Mouse (Mus musculus): ENCODE data around the gene Edc4. TPM values are rescaled to one million over a fixed set of nuclear protein-coding genes. Genes with fewer than 3 reads are reported as not detected.

Gene Edc4
- polyA plus RNA-seq, 1 experiment from 2014 or later, result 75.7 TPM

GRCm38 (mm10) chr8:105889756-105890465 lies 9.2 kb downstream of the Edc4 start:
- no peaks in the 10 kb centered on the region for H3K9me3 ChIP-seq
- ATAC-seq (ENCODE audit: insufficient number of reproducible peaks, insufficient read depth, low FRiP score, low TSS enrichment, low read depth), result no peak
- no peaks in the 10 kb centered on the region for H3K27me3 ChIP-seq
- H3K27ac ChIP-seq, result no peak overlapping the region
- no peak overlapping the region for H3K9ac ChIP-seq (replicated peaks)
- H3K4me3 ChIP-seq (replicated peaks), result no peak overlapping the region
- peaks cover 7% of the 10 kb centered on the region for H3K4me1 ChIP-seq (replicated peaks)
- 94% methylated on average over 12 of the region's 12 CpGs for WGBS
- peaks cover 95% of the 10 kb centered on the region for H3K36me3 ChIP-seq
- H3K4me2 ChIP-seq, result no peak overlapping the region

- 88% methylated on average over 6 of the region's 6 CpGs for WGBS
- Histone ChIP-seq H3K9me3 (no peaks in the 10 kb centered on the region), H3K27ac (no peak overlapping the region), H3K4me3 (replicated peaks) (no peak overlapping the region), H3K4me2 (no peak overlapping the region), H3K27me3 (no peaks in the 10 kb centered on the region), H3K4me1 (replicated peaks) (peaks cover 7% of the 10 kb centered on the region), H3K36me3 (peaks cover 90% of the 10 kb centered on the region), H3K9ac (replicated peaks) (no peak overlapping the region)
- no peak for ATAC-seq (ENCODE audit: insufficient number of reproducible peaks, insufficient read depth, low FRiP score, low TSS enrichment, low read depth)
Observed at GRCm38 (mm10) chr8:105890870-105891269, 10.2 kb downstream of the Edc4 start.

DNA sequence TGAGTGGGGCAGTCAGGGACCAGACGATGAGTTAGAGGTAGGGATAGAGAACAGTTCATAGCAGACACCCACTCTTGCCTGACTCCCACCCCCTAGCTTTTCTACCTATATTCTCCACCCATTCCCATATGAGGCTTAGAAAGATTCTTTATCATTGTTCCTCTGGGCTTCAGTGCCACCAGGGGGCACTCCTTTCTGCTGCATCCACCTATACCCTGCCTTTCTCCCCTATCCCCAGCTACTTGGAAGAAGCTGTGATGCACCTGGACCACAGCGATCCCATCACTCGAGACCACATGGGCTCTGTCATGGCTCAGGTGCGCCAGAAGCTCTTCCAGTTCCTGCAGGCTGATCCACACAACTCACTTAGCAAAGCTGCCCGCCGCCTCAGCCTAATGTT lies 11.8 kb downstream of the Edc4 start:
- no peak for ATAC-seq (ENCODE audit: insufficient number of reproducible peaks, insufficient read depth, low FRiP score, low TSS enrichment, low read depth)
- Histone ChIP-seq H3K4me2 (no peak overlapping the region), H3K4me3 (replicated peaks) (no peak overlapping the region), H3K9me3 (no peaks in the 10 kb centered on the region), H3K27ac (no peak overlapping the region), H3K4me1 (replicated peaks) (peaks cover 7% of the 10 kb centered on the region), H3K36me3 (peaks cover 75% of the 10 kb centered on the region), H3K9ac (replicated peaks) (no peak overlapping the region), H3K27me3 (no peaks in the 10 kb centered on the region)
- 83% methylated on average over 6 of the region's 6 CpGs for WGBS

- Histone ChIP-seq H3K27me3 (no peaks in the 10 kb centered on the region), H3K36me3 (peaks cover 66% of the 10 kb centered on the region), H3K4me1 (replicated peaks) (peaks cover 7% of the 10 kb centered on the region), H3K9me3 (no peaks in the 10 kb centered on the region), H3K27ac (0 out of 2 replicates have a peak within 1 kb of the TSS, but pooled peaks have one; percentile 2), H3K4me2 (peak within 1 kb of the TSS; percentile 16; the same call in 1 of the 2 replicates), H3K4me3 (replicated peaks) (no peak within 1 kb of the TSS), H3K9ac (replicated peaks) (no peak within 1 kb of the TSS)
- ATAC-seq (ENCODE audit: insufficient number of reproducible peaks, insufficient read depth, low FRiP score, low TSS enrichment, low read depth), result peak; percentile 48
- 5% methylated on average over 11 of the region's 11 CpGs for WGBS
Observed at GRCm38 (mm10) chr8:105893339-105893738, 12.7 kb downstream of the Edc4 start, which contains the start of gene Nrn1l. Gene Nrn1l, plus strand, starts transcription at chr8:105893567.

DNA sequence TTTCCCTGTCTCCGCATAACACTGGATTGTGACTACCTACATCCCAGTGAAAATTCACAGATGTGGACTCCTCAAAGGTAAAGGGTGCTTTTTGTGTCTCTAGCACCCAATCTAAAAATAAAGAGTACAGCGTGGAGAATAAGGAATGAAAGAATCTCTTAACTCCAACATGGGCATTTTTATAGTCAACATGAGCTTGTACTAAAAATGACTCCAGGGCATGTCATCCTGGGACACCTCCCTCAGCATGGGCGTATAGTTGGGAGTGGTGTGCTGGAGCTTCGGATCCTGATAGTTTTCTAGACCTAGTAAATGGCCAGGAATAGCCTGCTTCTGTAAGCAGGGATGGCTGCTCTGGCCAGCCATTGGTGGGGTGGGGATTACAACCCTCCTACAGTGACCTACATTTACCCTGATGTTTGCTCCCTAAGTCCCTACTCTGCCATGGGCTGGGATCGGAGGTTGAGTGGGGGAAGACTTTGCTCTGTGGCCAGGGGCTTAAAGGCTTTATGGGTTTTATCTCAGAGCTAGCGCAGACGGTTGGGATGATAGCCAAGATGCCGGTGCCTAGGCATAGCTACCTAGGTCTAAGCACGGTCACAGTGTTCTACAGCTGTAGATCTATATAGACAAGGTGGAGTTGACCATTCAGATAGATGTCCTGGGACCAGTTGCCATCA lies 17.3 kb downstream of the Edc4 start:
- Histone ChIP-seq H3K4me2 (no peak overlapping the region), H3K9me3 (no peaks in the 10 kb centered on the region), H3K36me3 (peaks cover 20% of the 10 kb centered on the region), H3K4me1 (replicated peaks) (peaks cover 15% of the 10 kb centered on the region), H3K9ac (replicated peaks) (no peak overlapping the region), H3K27ac (no peak overlapping the region), H3K27me3 (no peaks in the 10 kb centered on the region), H3K4me3 (replicated peaks) (no peak overlapping the region)
- 79% methylated on average over 9 of the region's 9 CpGs for WGBS
- ATAC-seq (ENCODE audit: insufficient number of reproducible peaks, insufficient read depth, low FRiP score, low TSS enrichment, low read depth), result no peak

DNA sequence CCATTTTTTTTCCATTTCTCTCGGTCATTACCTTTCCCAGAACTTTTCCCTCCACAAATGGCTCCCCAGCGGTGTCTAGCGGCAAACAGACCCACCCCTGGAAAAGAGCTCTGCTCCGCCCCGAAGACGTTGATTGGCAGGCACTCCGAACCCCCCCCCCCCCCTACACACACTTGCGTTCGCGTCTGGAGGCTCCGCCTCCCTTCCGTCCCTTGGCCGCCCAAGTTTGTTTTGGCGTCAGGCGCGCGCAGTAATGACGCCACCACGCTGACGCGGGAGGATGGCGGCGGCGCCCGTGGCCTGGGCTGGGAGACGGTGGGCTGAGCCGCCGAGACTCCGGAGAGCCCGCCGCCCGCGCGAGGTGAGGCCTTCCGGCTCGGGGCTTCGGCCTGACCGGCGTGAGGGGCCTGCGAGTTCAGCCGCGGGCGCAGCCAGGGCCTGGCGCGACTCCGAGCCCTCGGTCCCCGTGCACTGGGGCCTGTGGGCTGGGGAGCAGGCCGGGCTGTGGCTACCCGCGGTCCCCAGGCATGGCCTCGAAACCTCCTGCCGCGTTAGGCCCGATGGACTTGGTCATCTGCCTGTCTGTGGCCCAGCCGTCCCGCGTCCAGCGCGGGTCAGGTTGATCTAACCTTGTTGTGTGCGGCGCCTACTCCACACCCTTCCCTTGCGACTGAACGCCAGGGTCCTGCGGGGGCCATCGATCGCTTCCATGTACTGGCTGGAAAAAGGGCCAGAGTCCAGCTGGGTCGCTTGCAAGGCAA lies 19.7 kb downstream of the Edc4 start, which contains the start of gene Pskh1:
Gene Pskh1 (plus strand): TSS at position 262 of the 761 bp plus-strand sequence.
- peaks cover 8% of the 10 kb centered on the region for H3K4me1 ChIP-seq (replicated peaks)
- peak within 1 kb of the TSS; percentile 72 for H3K4me2 ChIP-seq
- peak; percentile 88 for ATAC-seq (ENCODE audit: insufficient number of reproducible peaks, insufficient read depth, low FRiP score, low TSS enrichment, low read depth)
- H3K9me3 ChIP-seq, result no peaks in the 10 kb centered on the region
- WGBS, result under 1% methylated on average over 68 of the region's 68 CpGs
- H3K9ac ChIP-seq (replicated peaks), result peak within 1 kb of the TSS; percentile 97
- H3K36me3 ChIP-seq, result peaks cover 3% of the 10 kb centered on the region; the same call in 1 of the 2 replicates
- no peaks in the 10 kb centered on the region for H3K27me3 ChIP-seq
- H3K4me3 ChIP-seq (replicated peaks), result peak within 1 kb of the TSS; percentile 87
- peak within 1 kb of the TSS; percentile 90 for H3K27ac ChIP-seq

DNA sequence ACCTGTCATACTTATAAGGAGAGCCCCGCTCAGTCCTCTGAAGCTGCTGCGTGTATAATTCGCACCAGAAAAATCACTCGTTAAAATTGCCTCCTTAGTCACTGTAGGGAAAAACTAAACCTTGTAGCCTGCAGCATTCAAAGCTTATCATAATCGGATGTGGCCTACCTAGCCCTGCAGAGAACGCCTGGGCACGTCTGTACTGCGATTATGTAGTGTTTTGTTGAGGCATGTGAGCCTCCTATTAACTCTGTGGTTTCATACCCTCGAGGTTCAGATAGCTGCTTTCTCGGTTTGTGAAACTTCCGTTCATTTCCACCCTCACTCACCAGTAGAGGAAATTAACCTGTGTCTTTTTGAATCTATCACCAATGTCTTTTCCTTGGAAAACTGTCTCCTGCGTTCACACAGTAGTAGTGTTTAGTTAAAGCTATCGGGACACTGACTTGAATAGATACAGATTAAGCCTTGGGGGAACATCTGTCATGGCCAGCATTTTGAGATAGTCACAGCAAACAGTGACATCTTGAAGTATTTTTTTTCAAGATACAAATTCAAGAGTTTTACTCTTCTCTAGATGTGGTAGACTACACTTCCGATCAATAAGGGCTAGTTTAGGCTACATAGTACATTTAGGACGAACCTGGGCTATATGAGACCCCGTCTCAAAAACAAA lies 20.4 kb downstream of the Edc4 start:
- peak overlapping the region; percentile 72 for H3K4me2 ChIP-seq
- H3K36me3 ChIP-seq, result peaks cover 7% of the 10 kb centered on the region
- WGBS, result 37% methylated on average over 16 of the region's 16 CpGs
- H3K27ac ChIP-seq, result peak overlapping the region; percentile 90
- H3K9me3 ChIP-seq, result no peaks in the 10 kb centered on the region
- peaks cover 8% of the 10 kb centered on the region for H3K4me1 ChIP-seq (replicated peaks)
- peak overlapping the region; percentile 87 for H3K4me3 ChIP-seq (replicated peaks)
- no peak for ATAC-seq (ENCODE audit: insufficient number of reproducible peaks, insufficient read depth, low FRiP score, low TSS enrichment, low read depth)
- no peaks in the 10 kb centered on the region for H3K27me3 ChIP-seq
- peak overlapping the region; percentile 97 for H3K9ac ChIP-seq (replicated peaks)

- no peaks in the 10 kb centered on the region for H3K9me3 ChIP-seq
- ATAC-seq (ENCODE audit: insufficient number of reproducible peaks, insufficient read depth, low FRiP score, low TSS enrichment, low read depth), result no peak
- no peak overlapping the region for H3K9ac ChIP-seq (replicated peaks)
- 95% methylated on average over 3 of the region's 3 CpGs for WGBS
- H3K4me2 ChIP-seq, result no peak overlapping the region
- H3K4me1 ChIP-seq (replicated peaks), result no peaks in the 10 kb centered on the region
- H3K27ac ChIP-seq, result no peak overlapping the region
- peaks cover 53% of the 10 kb centered on the region for H3K36me3 ChIP-seq
- no peaks in the 10 kb centered on the region for H3K27me3 ChIP-seq
- no peak overlapping the region for H3K4me3 ChIP-seq (replicated peaks)
Observed at GRCm38 (mm10) chr8:105919390-105919789, 38.7 kb downstream of the Edc4 start.

DNA sequence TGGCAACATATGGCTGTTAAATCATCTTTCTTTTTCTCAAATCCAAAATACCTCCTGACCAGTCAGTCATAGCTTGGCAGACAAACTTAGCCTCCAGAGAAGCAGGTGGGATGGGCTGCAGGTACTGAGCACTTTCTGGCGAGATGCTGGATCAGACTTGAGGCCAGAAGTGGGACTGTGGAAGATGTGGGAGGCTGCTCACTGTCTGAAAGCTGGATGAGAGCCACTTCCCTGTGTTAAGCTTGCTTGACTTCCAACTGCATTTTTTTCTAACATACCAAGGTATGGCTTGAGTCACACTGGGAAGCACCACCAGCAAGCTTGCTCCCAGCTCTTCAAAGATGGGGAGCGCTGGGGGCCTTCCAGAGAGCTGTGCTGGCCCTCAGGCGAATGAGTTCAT lies 44.4 kb downstream of the Edc4 start:
- no peak for ATAC-seq (ENCODE audit: insufficient number of reproducible peaks, insufficient read depth, low FRiP score, low TSS enrichment, low read depth)

GRCm38 (mm10) chr8:105930602-105931001 lies 49.9 kb downstream of the Edc4 start:
- H3K27ac ChIP-seq, result no peak overlapping the region
- WGBS, result 15% methylated on average over 8 of the region's 8 CpGs
- no peak overlapping the region for H3K4me2 ChIP-seq
- no peak overlapping the region for H3K4me3 ChIP-seq (replicated peaks)
- no peaks in the 10 kb centered on the region for H3K9me3 ChIP-seq
- H3K4me1 ChIP-seq (replicated peaks), result peaks cover under 1% of the 10 kb centered on the region; the same call in 1 of the 2 replicates
- no peaks in the 10 kb centered on the region for H3K27me3 ChIP-seq
- no peak overlapping the region; the same call in 1 of the 2 replicates for H3K9ac ChIP-seq (replicated peaks)
- peaks cover 71% of the 10 kb centered on the region for H3K36me3 ChIP-seq
- ATAC-seq (ENCODE audit: insufficient number of reproducible peaks, insufficient read depth, low FRiP score, low TSS enrichment, low read depth), result no peak

More for the DNA sequence above, 44.4 kb downstream of the Edc4 start:
- Histone ChIP-seq H3K9me3 (no peaks in the 10 kb centered on the region), H3K27ac (no peak overlapping the region), H3K27me3 (no peaks in the 10 kb centered on the region), H3K4me3 (replicated peaks) (no peak overlapping the region), H3K36me3 (peaks cover 53% of the 10 kb centered on the region), H3K4me1 (replicated peaks) (no peaks in the 10 kb centered on the region), H3K9ac (replicated peaks) (no peak overlapping the region), H3K4me2 (no peak overlapping the region)
- WGBS, result 75% methylated on average over 3 of the region's 3 CpGs

Measured in limb, embryonic 12.5 days (tissue).